Mouse (Mus musculus) v-Abl transformed pro-B cells (cell line): ENCODE measurements around the gene 3110009E18Rik.

Source experiments
- in situ Hi-C, 2 experiments: fragments of 400-800 bp; cut with MboI; formaldehyde crosslinking; loops; one replicate each; pipeline ENCODE4 v1.15.1; 2025; ENCODE audit not compliant: unreplicated experiment in 2 of 2

The 3110009E18Rik gene

DNA sequence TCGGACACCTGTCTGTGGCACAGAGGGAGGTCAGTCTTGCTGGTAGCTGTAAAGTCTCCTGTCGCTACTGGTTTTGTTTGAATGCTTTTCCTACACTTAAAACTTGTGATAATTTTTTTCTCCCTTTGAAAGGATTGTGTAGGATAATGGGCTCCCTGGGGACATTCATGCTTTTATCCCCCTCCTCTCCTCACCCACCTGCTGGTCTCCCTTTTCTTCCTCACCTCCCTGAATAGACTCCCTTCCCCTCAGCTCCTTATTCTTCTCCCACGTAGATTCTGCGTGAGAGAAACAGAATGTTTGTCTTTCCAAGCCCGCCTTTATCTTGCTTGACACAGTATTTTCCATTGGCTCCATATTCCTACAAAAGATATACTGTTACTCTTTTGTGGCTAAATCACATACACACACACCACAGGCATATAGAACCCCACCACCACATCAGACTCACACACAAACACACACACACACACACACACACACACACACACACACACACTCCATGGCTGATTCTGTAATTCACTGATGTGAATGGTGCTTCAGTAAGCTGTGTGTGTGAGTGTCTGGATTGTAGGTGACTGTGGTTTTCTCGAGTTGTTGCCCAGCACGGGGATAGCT lies 18.0 kb downstream of the 3110009E18Rik start:
- in situ Hi-C loops: loop anchor here in 1 of 2 experiments (25.0 kb wide), 1 partner anchor 1052 kb away; no protein-coding TSS in a partner anchor

DNA sequence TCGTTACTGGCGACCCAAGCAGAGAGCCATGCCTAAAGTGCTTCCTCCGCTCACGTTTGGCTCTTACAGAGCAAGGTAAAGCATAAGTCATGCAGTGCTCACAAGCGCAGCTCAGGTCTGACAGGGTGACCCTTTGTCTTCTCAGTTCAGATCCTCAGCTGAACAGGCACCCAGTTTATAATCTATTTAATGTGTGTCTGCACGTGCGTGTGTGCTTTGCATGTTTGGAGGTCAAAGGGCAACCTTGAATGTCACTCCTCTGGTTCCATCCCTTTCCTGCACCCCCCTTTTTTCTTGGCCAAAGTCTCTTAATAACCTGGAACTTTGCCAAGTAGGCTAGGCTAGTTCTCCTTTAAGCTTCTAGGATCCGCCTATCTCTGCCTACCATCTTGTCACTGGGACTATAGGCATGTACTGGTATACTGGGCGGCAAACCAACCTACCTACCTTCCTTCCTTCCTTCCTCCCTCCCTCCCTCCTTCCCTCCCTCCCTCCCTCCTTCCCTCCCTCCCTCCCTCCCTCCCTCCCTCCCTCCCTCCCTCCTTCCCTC lies 19.2 kb downstream of the 3110009E18Rik start:
- in situ Hi-C loops: loop anchor here in 1 of 2 experiments (25.0 kb wide), 1 partner anchor 1053 kb away; no protein-coding TSS in a partner anchor

DNA sequence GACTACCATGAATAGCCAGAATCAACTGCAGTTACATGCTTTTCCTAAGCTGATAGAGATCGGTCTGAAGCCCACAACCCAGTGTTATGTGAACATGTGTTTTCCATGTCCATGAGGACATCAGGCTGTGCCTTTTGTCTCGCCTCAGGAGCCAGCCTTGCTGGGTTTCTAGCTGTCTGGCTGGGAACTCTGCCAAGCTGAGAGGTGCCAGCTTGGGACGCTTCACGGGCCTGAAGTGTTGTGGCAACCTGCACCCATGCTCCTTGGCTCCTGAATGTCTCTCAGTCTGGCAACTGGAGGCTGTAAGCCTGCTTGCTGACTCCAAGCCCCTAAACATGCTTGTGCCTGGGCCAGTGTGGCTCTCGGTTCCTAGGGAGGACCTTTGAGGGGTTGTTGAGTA lies 21.6 kb downstream of the 3110009E18Rik start:
- in situ Hi-C loops: loop anchor here in 1 of 2 experiments (25.0 kb wide), 1 partner anchor 1055 kb away; no protein-coding TSS in a partner anchor

DNA sequence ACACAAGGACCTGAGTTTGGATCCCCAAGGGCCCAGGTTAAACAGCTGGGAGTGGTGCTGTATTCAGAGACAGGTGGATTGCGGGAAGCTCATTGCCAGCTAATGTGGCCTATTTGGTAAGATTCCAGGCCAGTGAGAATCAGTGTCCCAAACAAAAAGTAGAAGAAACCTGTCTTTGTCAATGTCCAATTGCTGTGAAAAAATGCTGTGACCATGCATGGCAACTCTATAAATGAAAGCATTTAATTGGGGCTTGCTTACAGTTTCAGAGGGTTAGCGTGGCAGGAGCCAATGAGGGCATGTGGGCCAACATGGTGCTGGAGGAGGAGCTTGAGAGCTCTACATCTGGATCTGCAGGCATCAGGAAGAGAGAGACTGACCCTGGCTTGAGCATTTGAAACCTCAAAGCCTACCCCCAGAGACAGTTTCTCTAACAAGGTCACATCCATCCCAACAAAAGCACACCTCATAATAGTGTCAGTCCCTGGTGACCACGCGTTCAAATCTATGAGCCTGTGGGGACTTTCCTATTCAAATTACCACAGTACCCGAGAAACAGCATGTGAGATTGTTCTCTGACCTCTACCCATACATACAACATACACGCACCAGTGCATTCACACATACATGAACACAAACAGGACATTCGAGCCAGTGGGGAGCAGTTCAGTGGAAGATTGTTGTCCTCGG lies 24.7 kb downstream of the 3110009E18Rik start:
- in situ Hi-C loops: loop anchor here (5.0 to 25.0 kb wide), 2 partner anchors 48 to 1058 kb away; no protein-coding TSS in a partner anchor

DNA sequence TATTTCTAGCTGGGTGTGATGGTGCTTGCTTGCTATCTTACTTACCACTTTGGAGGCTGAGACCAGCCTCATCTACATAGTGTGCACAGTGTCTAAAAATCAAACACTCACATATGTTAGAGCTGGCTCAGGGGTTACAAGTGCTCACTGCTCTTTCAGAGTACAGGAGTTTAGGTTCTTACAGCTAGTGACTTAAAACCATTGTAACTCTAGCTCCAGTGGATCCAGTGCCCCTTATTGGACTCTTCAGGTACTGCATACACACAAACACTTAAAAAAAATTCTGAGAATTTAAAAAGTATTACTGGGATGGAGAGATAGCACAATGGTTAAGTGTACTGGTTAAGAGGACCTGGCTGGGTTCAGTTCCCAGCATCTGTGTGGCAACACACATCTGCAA lies 26.0 kb downstream of the 3110009E18Rik start:
- in situ Hi-C loops: loop anchor here (5.0 to 25.0 kb wide), 2 partner anchors 50 to 1060 kb away; no protein-coding TSS in a partner anchor

DNA sequence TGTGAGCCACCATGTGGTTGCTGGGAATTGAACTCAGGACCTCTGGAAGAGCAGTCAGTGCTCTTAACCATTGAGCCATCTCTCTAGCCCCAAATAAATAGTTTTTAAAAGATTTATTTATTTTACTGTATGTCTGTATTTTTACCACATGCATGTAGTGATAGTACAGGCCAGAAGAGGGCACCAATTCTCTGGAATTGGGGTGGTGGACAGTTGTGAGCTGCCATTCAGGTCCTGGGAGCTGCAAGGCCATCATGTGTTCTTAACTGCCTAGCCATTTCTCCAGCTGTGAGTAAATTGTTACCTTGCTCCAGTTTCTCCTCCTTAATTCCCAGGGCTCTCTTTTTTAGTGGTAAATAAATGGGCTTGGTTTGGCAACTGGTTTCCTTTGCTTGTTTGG lies 33.2 kb downstream of the 3110009E18Rik start:
- in situ Hi-C loops: loop anchor here (5.0 to 25.0 kb wide), 5 partner anchors 57 to 1283 kb away; partner anchors contain the start of gene Ccdc93 (in 1 of the 2)

DNA sequence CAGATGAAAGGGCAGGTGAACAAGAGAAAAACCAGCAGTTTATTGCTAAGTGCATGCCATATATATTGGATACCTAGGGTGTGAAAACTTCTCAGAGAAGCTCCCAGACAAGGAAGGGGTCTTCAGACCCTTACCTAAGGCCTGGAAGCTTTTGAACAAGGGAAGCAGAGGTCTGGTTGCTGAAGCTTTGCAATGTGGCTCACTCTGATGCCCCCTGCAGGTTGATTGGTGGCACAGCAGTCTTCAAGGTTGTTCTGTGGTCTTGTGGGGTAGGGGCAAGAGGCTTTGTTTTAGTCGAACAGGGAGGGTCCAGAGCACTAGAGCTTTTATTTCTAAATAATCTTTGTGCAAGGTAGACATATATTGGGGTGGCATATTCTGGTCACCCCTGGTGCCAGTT lies 34.3 kb downstream of the 3110009E18Rik start:
- in situ Hi-C loops: loop anchor here (10.0 to 25.0 kb wide), 3 partner anchors 121 to 1282 kb away; partner anchors contain the start of gene Ccdc93 (in 1 of the 2)

DNA sequence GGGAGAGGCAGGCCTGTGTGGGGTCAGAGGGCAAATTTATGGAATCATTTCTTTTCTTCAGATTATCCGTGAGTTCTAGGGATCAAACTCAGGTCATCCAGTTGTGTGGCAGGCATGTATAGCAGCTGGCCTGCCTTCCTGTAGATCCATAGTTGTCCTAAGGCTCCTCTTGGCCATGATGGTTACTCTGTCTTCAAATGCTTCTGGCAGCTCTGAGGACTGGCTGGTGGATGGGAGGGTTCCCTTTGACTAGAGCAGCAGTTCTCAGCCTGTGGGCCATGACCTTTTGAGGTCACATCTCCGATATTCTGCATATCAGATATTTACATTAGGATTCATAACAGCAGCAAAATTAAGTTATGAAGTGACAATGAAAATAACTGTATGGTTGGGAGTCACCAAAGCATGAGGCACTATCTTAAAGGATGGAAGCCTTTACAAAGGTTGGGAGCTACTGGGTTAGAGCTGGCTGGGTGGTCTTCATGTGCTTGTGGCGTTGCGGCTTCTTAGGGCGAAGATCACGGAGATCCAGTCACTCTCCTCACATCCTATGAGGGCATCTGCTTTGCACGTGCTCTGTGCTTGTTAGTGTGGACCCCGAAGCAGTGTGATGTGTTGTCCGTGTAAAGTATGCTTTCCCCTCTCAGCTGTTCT lies 37.6 kb downstream of the 3110009E18Rik start:
- in situ Hi-C loops: loop anchor here (10.0 to 25.0 kb wide), 3 partner anchors 124 to 1279 kb away; partner anchors contain the start of gene Ccdc93 (in 1 of the 2)

DNA sequence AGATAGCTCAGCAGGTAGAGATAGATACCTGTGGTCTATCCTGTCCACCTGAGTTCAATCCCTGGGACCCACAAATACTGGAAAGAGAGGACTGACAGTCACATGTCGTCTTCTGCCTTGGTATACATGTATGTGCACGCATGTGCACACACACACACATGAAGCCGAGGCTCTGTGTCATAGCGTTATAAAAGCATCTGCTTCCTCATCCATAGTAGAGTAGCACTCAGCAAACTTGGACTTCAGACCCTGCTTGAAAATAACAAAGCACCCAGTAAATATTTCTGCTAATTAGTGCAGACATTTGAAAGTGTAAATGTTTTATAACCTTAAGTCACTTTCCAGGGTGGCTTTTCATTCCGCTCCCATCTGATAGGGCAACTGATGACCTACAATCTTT lies 40.5 kb downstream of the 3110009E18Rik start:
- in situ Hi-C loops: loop anchor here (25.0 kb wide), 2 partner anchors 1026 to 1276 kb away; partner anchors contain the start of gene Ccdc93 (in 1 of the 2)

DNA sequence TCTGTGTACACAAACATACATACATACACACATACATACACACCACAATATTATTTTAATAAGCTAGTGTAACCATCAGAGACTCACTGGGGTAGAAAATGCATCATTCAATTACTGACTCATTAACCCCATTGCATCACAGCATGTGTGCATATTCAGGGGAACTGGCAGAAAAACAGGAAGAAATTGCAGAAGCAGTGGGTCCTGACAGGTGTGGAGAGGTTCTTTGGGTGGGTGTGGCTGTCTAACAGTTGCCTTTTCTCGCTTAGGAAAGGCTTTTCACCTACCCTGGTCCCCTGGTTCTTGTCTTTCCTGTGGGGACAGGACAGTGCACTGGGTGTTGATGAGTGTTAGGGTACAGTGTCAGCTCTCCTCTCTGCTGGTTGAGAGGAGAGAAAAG lies 41.6 kb downstream of the 3110009E18Rik start:
- in situ Hi-C loops: loop anchor here (25.0 kb wide), 2 partner anchors 1025 to 1275 kb away; partner anchors contain the start of gene Ccdc93 (in 1 of the 2)

DNA sequence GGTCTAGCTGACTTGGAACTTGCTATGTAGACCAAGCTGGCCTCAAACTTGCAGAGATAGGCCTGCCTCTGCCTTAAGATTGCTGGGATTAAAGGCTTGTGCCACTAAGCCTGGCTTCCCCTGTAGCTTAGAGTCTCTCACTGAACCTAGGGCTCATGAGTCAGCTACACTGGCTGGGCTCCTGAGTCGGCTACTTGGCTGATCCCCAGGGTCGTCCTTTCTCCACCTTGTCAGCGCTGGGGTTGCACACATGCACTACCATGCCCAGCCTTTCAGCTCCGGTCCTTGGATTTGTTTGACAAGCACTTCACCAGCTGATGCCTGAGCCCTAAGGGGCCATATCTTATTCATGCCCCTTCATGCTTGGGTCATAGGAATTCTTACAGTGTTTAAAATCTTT lies 47.0 kb downstream of the 3110009E18Rik start:
- in situ Hi-C loops: loop anchor here (25.0 kb wide), 2 partner anchors 1019 to 1269 kb away; partner anchors contain the start of gene Ccdc93 (in 1 of the 2)

DNA sequence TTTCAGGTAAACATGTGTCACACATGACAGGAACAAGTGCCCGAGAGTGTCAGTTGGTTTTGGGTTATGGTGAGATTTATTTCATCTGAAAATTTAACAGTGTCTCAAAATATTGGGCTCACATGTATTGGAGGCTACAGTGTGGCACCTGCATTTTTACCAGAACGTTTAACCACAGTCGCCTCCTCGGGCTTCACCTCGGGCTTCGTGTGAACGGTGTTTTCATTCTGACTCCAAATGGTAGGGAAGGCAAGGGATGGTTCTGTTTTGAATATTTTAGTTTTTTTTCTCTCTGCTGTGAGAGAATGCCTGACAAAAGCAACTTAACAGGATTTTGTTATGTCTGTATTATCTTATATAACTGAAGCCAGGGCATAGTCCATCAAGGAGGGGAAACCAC lies 47.7 kb downstream of the 3110009E18Rik start:
- in situ Hi-C loops: loop anchor here (25.0 kb wide), 2 partner anchors 1019 to 1269 kb away; partner anchors contain the start of gene Ccdc93 (in 1 of the 2)

DNA sequence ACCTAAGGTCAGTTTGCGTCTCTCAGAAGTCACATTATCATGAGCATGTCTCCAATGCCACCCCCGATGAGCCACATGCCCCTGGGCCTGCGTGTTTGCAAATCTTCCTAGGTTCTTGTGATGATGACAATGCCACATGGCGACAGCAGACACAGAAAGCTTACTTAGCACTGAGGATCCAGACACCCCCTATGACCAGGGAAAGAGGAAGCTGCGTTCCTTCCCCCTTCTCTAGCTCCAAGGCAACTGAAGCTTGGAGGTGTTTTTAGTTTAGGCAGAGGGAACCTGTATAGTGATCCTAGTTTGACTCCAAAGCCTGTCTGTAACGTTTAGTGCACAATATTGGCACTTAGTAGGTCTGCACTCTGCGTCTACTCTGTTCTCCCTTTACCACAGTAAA lies 49.3 kb downstream of the 3110009E18Rik start:
- in situ Hi-C loops: loop anchor here (5.0 to 25.0 kb wide), 6 partner anchors 37 to 1267 kb away; partner anchors contain the start of gene Ccdc93 (in 1 of the 2)

DNA sequence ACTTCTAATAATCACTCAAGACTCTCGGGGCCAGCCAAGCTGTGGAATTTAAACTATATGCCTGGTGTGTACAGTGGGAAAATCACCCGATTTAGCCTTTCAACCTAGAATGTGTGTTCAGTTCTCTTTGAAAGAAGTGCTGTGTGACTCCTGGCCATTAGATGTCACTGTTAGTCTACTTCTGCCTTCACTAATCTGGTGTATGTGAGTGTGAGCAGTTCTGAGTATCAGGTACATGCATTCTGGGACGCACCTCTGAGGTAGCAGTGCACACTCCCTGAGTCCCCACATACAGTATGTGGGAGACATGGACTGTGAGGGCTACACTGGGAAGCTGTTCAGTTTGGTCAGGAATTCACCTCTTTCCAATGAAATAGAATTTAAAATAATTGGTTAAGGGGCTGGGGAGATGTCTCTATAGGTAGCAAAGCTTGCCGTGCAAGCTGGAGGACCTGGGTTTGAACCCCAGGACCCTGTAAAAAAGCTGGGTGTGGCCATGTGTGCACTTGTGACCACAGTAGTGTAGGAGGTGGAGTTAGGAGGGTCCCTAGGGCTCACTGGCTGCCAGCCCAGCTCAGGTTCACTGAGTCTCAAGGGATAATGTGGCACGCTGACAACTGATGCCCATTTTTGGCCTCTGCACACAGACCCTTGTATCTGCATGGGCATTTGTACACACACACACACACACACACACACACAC lies 51.0 kb downstream of the 3110009E18Rik start:
- in situ Hi-C loops: loop anchor here (5.0 to 25.0 kb wide), 6 partner anchors 35 to 1265 kb away; partner anchors contain the start of gene Ccdc93 (in 1 of the 2)

DNA sequence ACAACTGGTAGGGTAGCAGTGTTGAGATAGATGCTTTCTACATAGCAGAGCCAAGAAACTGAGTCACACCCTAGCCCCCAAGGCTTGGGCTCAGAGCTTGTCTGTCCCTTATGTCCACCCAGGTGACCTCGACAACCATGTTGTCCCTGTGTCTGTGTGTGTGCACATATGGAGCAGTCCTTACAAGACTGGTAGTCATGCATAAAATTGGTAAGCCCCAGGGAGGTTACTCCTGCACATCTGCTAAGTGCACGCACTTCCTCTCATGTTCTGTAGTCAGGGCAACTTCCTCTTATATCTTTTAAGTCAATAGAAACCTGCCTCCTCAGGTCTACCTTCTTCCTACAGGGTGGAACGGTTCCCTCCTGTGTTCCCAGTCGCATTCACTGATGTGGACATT lies 54.0 kb downstream of the 3110009E18Rik start:
- in situ Hi-C loops: loop anchor here (5.0 to 25.0 kb wide), 6 partner anchors 32 to 1262 kb away; partner anchors contain the start of gene Ccdc93 (in 1 of the 2)

DNA sequence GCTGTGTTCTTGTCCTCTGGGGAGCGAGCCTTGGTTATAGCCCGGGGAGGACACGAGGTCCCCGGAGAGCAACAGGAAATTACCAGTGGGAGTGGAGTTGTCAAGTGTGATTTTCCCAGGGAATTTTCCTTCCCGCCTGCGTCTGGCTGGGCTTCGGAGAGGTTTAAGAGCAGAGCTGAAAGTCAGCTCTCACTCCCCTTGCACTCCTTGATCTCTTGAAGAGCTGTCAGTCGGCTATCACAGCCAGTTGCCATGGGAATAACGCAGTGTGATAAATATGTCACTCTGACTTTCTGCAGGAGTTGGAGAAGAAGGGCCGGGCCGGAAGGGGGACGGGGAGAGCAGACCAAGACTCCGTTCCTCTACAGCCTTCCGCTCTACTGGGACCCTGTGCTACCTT lies 55.3 kb downstream of the 3110009E18Rik start:
- in situ Hi-C loops: loop anchor here in 1 of 2 experiments (10.0 kb wide), 1 partner anchor 108 kb away; no protein-coding TSS in a partner anchor

DNA sequence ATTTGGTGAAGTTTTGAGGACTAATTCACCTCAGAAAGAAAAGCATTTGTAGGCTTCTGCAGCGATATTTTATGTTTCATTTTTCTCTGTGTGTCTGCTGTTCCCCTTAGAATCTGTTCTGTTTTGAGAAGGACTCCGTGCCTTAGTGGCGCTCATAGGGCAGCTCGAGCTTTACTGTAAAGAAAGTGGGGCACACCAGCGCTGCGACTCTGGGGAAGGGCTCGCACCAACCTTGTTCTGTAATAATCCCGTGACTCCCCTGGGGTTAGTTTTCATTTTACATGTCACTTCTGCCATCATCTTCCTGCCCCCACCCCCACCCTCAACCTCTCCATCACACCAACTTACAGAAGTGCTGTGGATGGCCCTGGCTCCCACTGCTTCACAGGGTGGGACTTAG lies 56.2 kb downstream of the 3110009E18Rik start:
- in situ Hi-C loops: loop anchor here in 1 of 2 experiments (10.0 kb wide), 1 partner anchor 108 kb away; no protein-coding TSS in a partner anchor

DNA sequence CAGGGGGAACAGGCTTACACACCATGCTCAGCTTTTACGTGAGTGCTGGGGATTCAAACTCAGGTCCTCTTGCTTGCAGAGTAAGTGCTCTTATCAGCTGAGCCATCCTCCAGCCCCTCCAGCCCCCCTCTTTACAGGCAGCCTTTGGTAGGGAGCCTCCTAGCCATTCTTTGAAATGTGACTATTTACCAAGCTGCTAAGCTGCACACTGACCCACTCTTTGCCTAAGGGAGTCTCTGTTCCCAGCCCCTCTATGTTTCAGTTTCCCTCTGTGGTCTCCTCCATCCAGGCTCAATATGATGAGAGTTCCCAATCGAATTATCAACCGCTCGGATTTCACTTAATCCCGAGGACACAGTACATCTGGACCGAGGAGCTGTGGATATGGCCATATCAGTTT lies 65.2 kb downstream of the 3110009E18Rik start:
- in situ Hi-C loops: no loop called here

DNA sequence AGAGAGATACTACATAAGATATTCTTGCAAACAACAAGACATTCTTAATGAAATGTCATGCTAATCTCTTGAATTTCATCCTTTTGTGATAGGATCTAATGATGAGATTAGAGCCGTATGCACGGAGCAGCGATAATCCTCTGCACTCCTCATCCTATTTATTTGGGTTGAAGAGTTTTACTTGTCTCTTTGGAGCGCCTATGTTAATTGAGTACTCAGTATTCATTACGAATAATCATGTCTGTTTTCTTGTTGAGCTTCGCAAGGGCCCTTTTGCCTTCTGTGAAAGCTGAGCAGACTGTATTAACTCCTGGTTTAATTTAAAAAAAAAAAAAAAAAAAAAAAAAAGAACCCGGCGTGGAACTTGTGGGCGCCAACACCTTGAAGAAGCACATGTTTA lies 65.7 kb downstream of the 3110009E18Rik start:
- in situ Hi-C loops: no loop called here
